Mouse (Mus musculus): ENCODE results near the gene Tnfrsf26. TPM values are rescaled to one million over a fixed set of nuclear protein-coding genes. Genes with fewer than 3 reads are reported as not detected.

The Tnfrsf26 gene
- polyA plus RNA-seq, 1 experiment from 2014 or later = 0.36 TPM

GRCm38 (mm10) chr7:143625151-143625550 lies 3.4 kb downstream of the Tnfrsf26 start:
- Histone ChIP-seq H3K36me3 (no peaks in the 10 kb centered on the region), H3K9me3 (no peaks in the 10 kb centered on the region), H3K4me2 (no peak overlapping the region), H3K9ac (no peak overlapping the region), H3K27ac (no peak overlapping the region), H3K27me3 (no peaks in the 10 kb centered on the region), H3K4me3 (no peak overlapping the region), H3K4me1 (replicated peaks) (no peaks in the 10 kb centered on the region)
- WGBS = 79% methylated on average over 5 of the region's 5 CpGs
- no peak for ATAC-seq (ENCODE audit: low FRiP score)

GRCm38 (mm10) chr7:143624561-143624960 lies 4.0 kb downstream of the Tnfrsf26 start:
- no peaks in the 10 kb centered on the region for H3K4me1 ChIP-seq (replicated peaks)
- no peak overlapping the region for H3K9ac ChIP-seq
- H3K27ac ChIP-seq = no peak overlapping the region
- H3K36me3 ChIP-seq = no peaks in the 10 kb centered on the region
- H3K4me2 ChIP-seq = no peak overlapping the region
- no peak overlapping the region for H3K4me3 ChIP-seq
- no peak for ATAC-seq (ENCODE audit: low FRiP score)
- 81% methylated on average over 3 of the region's 3 CpGs for WGBS
- no peaks in the 10 kb centered on the region for H3K27me3 ChIP-seq
- no peaks in the 10 kb centered on the region for H3K9me3 ChIP-seq

GRCm38 (mm10) chr7:143620951-143621350 lies 7.6 kb downstream of the Tnfrsf26 start:
- Histone ChIP-seq H3K4me2 (no peak overlapping the region), H3K27me3 (no peaks in the 10 kb centered on the region), H3K4me1 (replicated peaks) (no peaks in the 10 kb centered on the region), H3K9me3 (no peaks in the 10 kb centered on the region), H3K9ac (no peak overlapping the region), H3K4me3 (no peak overlapping the region), H3K36me3 (no peaks in the 10 kb centered on the region), H3K27ac (no peak overlapping the region)
- WGBS = 63% methylated on average over 1 of the region's 1 CpGs
- no peak for ATAC-seq (ENCODE audit: low FRiP score)

- WGBS = 72% methylated on average over 9 of the region's 9 CpGs
- ATAC-seq (ENCODE audit: low FRiP score) = no peak
These were observed 14.0 kb downstream of the Tnfrsf26 start for GRCm38 (mm10) chr7:143614404-143615135.

GRCm38 (mm10) chr7:143612215-143612614 lies 16.3 kb downstream of the Tnfrsf26 start:
- WGBS = 59% methylated on average over 3 of the region's 3 CpGs
- Histone ChIP-seq H3K4me3 (no peak overlapping the region), H3K9ac (no peak overlapping the region), H3K27me3 (no peaks in the 10 kb centered on the region), H3K4me1 (replicated peaks) (no peaks in the 10 kb centered on the region), H3K9me3 (no peaks in the 10 kb centered on the region), H3K27ac (no peak overlapping the region), H3K36me3 (no peaks in the 10 kb centered on the region), H3K4me2 (no peak overlapping the region)
- no peak for ATAC-seq (ENCODE audit: low FRiP score)

More at GRCm38 (mm10) chr7:143614404-143615135, 14.0 kb downstream of the Tnfrsf26 start:
- Histone ChIP-seq H3K9me3 (no peaks in the 10 kb centered on the region), H3K27ac (no peak overlapping the region), H3K4me2 (no peak overlapping the region), H3K27me3 (no peaks in the 10 kb centered on the region), H3K36me3 (no peaks in the 10 kb centered on the region), H3K4me3 (no peak overlapping the region), H3K9ac (no peak overlapping the region), H3K4me1 (replicated peaks) (no peaks in the 10 kb centered on the region)

GRCm38 (mm10) chr7:143605321-143605720 lies 23.2 kb downstream of the Tnfrsf26 start:
- 86% methylated on average over 3 of the region's 3 CpGs for WGBS
- no peak overlapping the region for H3K4me3 ChIP-seq
- ATAC-seq (ENCODE audit: low FRiP score) = no peak
- H3K4me1 ChIP-seq (replicated peaks) = peaks cover 4% of the 10 kb centered on the region
- H3K27me3 ChIP-seq = no peaks in the 10 kb centered on the region
- H3K36me3 ChIP-seq = no peaks in the 10 kb centered on the region
- H3K9ac ChIP-seq = no peak overlapping the region
- H3K9me3 ChIP-seq = no peaks in the 10 kb centered on the region
- no peak overlapping the region for H3K27ac ChIP-seq
- no peak overlapping the region for H3K4me2 ChIP-seq

GRCm38 (mm10) chr7:143604889-143605288 lies 23.6 kb downstream of the Tnfrsf26 start:
- no peak for ATAC-seq (ENCODE audit: low FRiP score)
- no peaks in the 10 kb centered on the region for H3K36me3 ChIP-seq
- H3K9ac ChIP-seq = no peak overlapping the region
- H3K4me3 ChIP-seq = no peak overlapping the region
- H3K4me2 ChIP-seq = no peak overlapping the region
- peaks cover 5% of the 10 kb centered on the region for H3K4me1 ChIP-seq (replicated peaks)
- H3K27ac ChIP-seq = no peak overlapping the region
- H3K27me3 ChIP-seq = no peaks in the 10 kb centered on the region
- H3K9me3 ChIP-seq = no peaks in the 10 kb centered on the region
- 81% methylated on average over 2 of the region's 2 CpGs for WGBS

GRCm38 (mm10) chr7:143601705-143602104 lies 26.8 kb downstream of the Tnfrsf26 start:
- Histone ChIP-seq H3K27ac (no peak overlapping the region), H3K4me1 (replicated peaks) (peaks cover 22% of the 10 kb centered on the region), H3K27me3 (no peaks in the 10 kb centered on the region), H3K4me2 (no peak overlapping the region), H3K4me3 (no peak overlapping the region), H3K9me3 (no peaks in the 10 kb centered on the region), H3K36me3 (peaks cover 1% of the 10 kb centered on the region; the same call in 1 of the 2 replicates), H3K9ac (no peak overlapping the region)
- no peak for ATAC-seq (ENCODE audit: low FRiP score)
- WGBS = 85% methylated on average over 2 of the region's 2 CpGs

GRCm38 (mm10) chr7:143600231-143600740 lies 28.2 kb downstream of the Tnfrsf26 start:
- Histone ChIP-seq H3K4me3 (peak overlapping the region; percentile 92), H3K27ac (0 out of 2 replicates have a peak overlapping the region, but pooled peaks have one; percentile 40), H3K9ac (peak overlapping the region; percentile 51; the same call in 1 of the 2 replicates), H3K36me3 (peaks cover 9% of the 10 kb centered on the region; the same call in 1 of the 2 replicates), H3K27me3 (no peaks in the 10 kb centered on the region), H3K4me1 (replicated peaks) (peaks cover 27% of the 10 kb centered on the region), H3K4me2 (peak overlapping the region; percentile 87), H3K9me3 (no peaks in the 10 kb centered on the region)
- WGBS = 10% methylated on average over 15 of the region's 15 CpGs
- peak; percentile 8; the same call in 1 of the 2 replicates for ATAC-seq (ENCODE audit: low FRiP score)

GRCm38 (mm10) chr7:143599428-143600230 lies 28.9 kb downstream of the Tnfrsf26 start, which contains the start of gene Cars:
Cars (minus strand) TSS chr7:143600090.
- Histone ChIP-seq H3K36me3 (peaks cover 13% of the 10 kb centered on the region; the same call in 1 of the 2 replicates), H3K27me3 (no peaks in the 10 kb centered on the region), H3K4me2 (peak within 1 kb of the TSS; percentile 87), H3K9me3 (no peaks in the 10 kb centered on the region), H3K27ac (peak within 1 kb of the TSS; percentile 82), H3K9ac (peak within 1 kb of the TSS; percentile 92), H3K4me1 (replicated peaks) (peaks cover 34% of the 10 kb centered on the region), H3K4me3 (peak within 1 kb of the TSS; percentile 92)
- 3% methylated on average over 35 of the region's 35 CpGs for WGBS
- peak; percentile 98 for ATAC-seq (ENCODE audit: low FRiP score)

- H3K27me3 ChIP-seq = no peaks in the 10 kb centered on the region
- H3K4me2 ChIP-seq = no peak overlapping the region
- no peaks in the 10 kb centered on the region for H3K9me3 ChIP-seq
- H3K9ac ChIP-seq = no peak overlapping the region; the same call in 1 of the 2 replicates
- WGBS = 67% methylated on average over 5 of the region's 5 CpGs
- H3K4me1 ChIP-seq (replicated peaks) = peaks cover 35% of the 10 kb centered on the region
- no peak for ATAC-seq (ENCODE audit: low FRiP score)
- H3K36me3 ChIP-seq = peaks cover 46% of the 10 kb centered on the region
- H3K4me3 ChIP-seq = no peak overlapping the region
- peak overlapping the region; percentile 25 for H3K27ac ChIP-seq
These were observed 33.7 kb downstream of the Tnfrsf26 start for GRCm38 (mm10) chr7:143594865-143595264.

- ATAC-seq (ENCODE audit: low FRiP score) = no peak
- H3K36me3 ChIP-seq = peaks cover 72% of the 10 kb centered on the region
These were observed 36.3 kb downstream of the Tnfrsf26 start for GRCm38 (mm10) chr7:143592255-143592654.

More at GRCm38 (mm10) chr7:143592255-143592654, 36.3 kb downstream of the Tnfrsf26 start:
- no peak overlapping the region for H3K9ac ChIP-seq
- H3K4me2 ChIP-seq = no peak overlapping the region
- no peaks in the 10 kb centered on the region for H3K9me3 ChIP-seq
- 96% methylated on average over 10 of the region's 10 CpGs for WGBS
- no peak overlapping the region for H3K27ac ChIP-seq
- H3K27me3 ChIP-seq = no peaks in the 10 kb centered on the region
- H3K4me1 ChIP-seq (replicated peaks) = peaks cover 18% of the 10 kb centered on the region
- H3K4me3 ChIP-seq = no peak overlapping the region

All from hindbrain, embryonic 13.5 days (tissue).